Mouse (Mus musculus) thymus, postnatal 36 days (tissue): ENCODE results near the gene Ptger2.
"Not testable (repeated sequence)": the region's sequence is repeated elsewhere in the genome, so short reads cannot be mapped to it uniquely, and the experiment has no call there.

Experiments used
- DNase-seq, 2 experiments: peaks; one replicate each; pipeline ENCODE4 v3.0.0; 2022; ENCODE audit warnings: mixed read lengths in 2 of 2

The Ptger2 gene

GRCm38 (mm10) chr14:44987674-44988355 lies at the start of gene Ptger2:
Ptger2 (plus strand) TSS chr14:44988195.
- not testable (repeated sequence) for DNase-seq

GRCm38 (mm10) chr14:44960746-44961145 lies 27.2 kb upstream of the Ptger2 start:
- DNase-seq, result no peak

GRCm38 (mm10) chr14:44977278-44977677 lies 10.7 kb upstream of the Ptger2 start:
- DNase-seq, result peak; percentile 63 to 70

GRCm38 (mm10) chr14:44979887-44980286 lies 8.1 kb upstream of the Ptger2 start:
- peak; percentile 12 to 19 for DNase-seq

GRCm38 (mm10) chr14:44981490-44981889 lies 6.5 kb upstream of the Ptger2 start:
- DNase-seq, result peak in 1 of 2 experiments; percentile 6

GRCm38 (mm10) chr14:44984106-44984505 lies 3.9 kb upstream of the Ptger2 start:
- no peak for DNase-seq

GRCm38 (mm10) chr14:44986248-44986647 lies 1.7 kb upstream of the Ptger2 start:
- DNase-seq, result no peak

- DNase-seq, result peak; percentile 63 to 74
Measured at GRCm38 (mm10) chr14:44988456-44989016, 541 bp downstream of the Ptger2 start.

- peak; percentile 26 to 31 for DNase-seq
Measured at GRCm38 (mm10) chr14:44989017-44989721, 1.2 kb downstream of the Ptger2 start.

- peak; percentile 13 to 14 for DNase-seq
Measured at GRCm38 (mm10) chr14:44989751-44990150, 1.8 kb downstream of the Ptger2 start.

GRCm38 (mm10) chr14:44994337-44994736 lies 6.3 kb downstream of the Ptger2 start:
- no peak for DNase-seq

- no peak for DNase-seq
Measured at GRCm38 (mm10) chr14:45000086-45000769, 12.2 kb downstream of the Ptger2 start.

GRCm38 (mm10) chr14:45005698-45006283 lies 17.8 kb downstream of the Ptger2 start:
- no peak for DNase-seq

- DNase-seq, result no peak
Measured at GRCm38 (mm10) chr14:45009242-45009641, 21.2 kb downstream of the Ptger2 start.

GRCm38 (mm10) chr14:45011260-45011659 lies 23.3 kb downstream of the Ptger2 start:
- DNase-seq, result no peak

- DNase-seq, result no peak
Measured at GRCm38 (mm10) chr14:45011671-45012070, 23.7 kb downstream of the Ptger2 start.

- no peak for DNase-seq
Measured at GRCm38 (mm10) chr14:45021551-45021950, 33.6 kb downstream of the Ptger2 start.

GRCm38 (mm10) chr14:45034293-45034692 lies 46.3 kb downstream of the Ptger2 start:
- no peak for DNase-seq

- DNase-seq, result no peak
Measured at GRCm38 (mm10) chr14:45036579-45036978, 48.6 kb downstream of the Ptger2 start.

GRCm38 (mm10) chr14:45038052-45038451 lies 50.1 kb downstream of the Ptger2 start:
- no peak for DNase-seq

- DNase-seq, result no peak
Measured at GRCm38 (mm10) chr14:45040851-45041475, 53.0 kb downstream of the Ptger2 start.

- no peak for DNase-seq
Measured at GRCm38 (mm10) chr14:45048128-45048527, 60.1 kb downstream of the Ptger2 start.
